Mouse (Mus musculus) adrenal gland, adult 8-10 months (tissue): ENCODE measurements around the gene Stx1b. TPM values are rescaled to one million over a fixed set of nuclear protein-coding genes. Genes with fewer than 3 reads are reported as not detected.

Experiments used
- total RNA-seq, 4 experiments: library from RNA; stranded (reverse); gene quantifications; 2 replicates each; pipeline ENCODE4 v1.2.4; 2022

Stx1b gene
- total RNA-seq, 4 experiments from 2014 or later: 2.9 to 8.5 (median 6.3) TPM

Other genes starting within 250 kb of the Stx1b start
- gene Ccdc189, start 236.0 kb downstream of the Stx1b start, total RNA-seq: 10 to 100 TPM in 2 of 4 experiments, 1 to 10 TPM in 2; 8.8 to 13.0 (median 10.5) TPM
- 10 to 100 TPM; 50.1 to 81.9 (median 70.9) TPM for gene Rnf40, start 235.8 kb downstream of the Stx1b start, total RNA-seq
- 10 to 100 TPM; 16.5 to 28.8 (median 23.3) TPM for gene Zfp629, start 208.8 kb downstream of the Stx1b start, total RNA-seq
- 100 to 1,000 TPM in 2 of 4 experiments, 10 to 100 TPM in 2; 75.9 to 120 (median 98.1) TPM for gene Bcl7c, start 115.6 kb downstream of the Stx1b start, total RNA-seq
- gene Ctf1, start 111.8 kb downstream of the Stx1b start, total RNA-seq: 1 to 10 TPM; 2.2 to 4.5 (median 2.7) TPM
- not detected for gene Ctf2, start 92.4 kb downstream of the Stx1b start, total RNA-seq
- 10 to 100 TPM; 13.5 to 18.6 (median 16.5) TPM for gene Fbxl19, start 80.0 kb downstream of the Stx1b start, total RNA-seq
- gene Orai3, start 54.7 kb downstream of the Stx1b start, total RNA-seq: 10 to 100 TPM; 30.1 to 37.2 (median 35.0) TPM
- gene Setd1a, start 47.9 kb downstream of the Stx1b start, total RNA-seq: 10 to 100 TPM; 39.6 to 54.6 (median 45.7) TPM
- gene Gm49388, start 38.9 kb downstream of the Stx1b start, total RNA-seq: 1 to 10 TPM; 4.2 to 8.9 (median 5.8) TPM
- gene Hsd3b7, start 23.9 kb downstream of the Stx1b start, total RNA-seq: 10 to 100 TPM; 33.8 to 44.9 (median 41.5) TPM
- gene Stx4a, start 255 bp downstream of the Stx1b start, total RNA-seq: 100 to 1,000 TPM in 3 of 4 experiments, 10 to 100 TPM in 1; 84.9 to 143 (median 113) TPM
- gene Zfp646, start 51.7 kb upstream of the Stx1b start, total RNA-seq: 10 to 100 TPM; 34.2 to 46.2 (median 40.2) TPM
- gene Zfp668, start 52.3 kb upstream of the Stx1b start, total RNA-seq: 10 to 100 TPM in 2 of 4 experiments, 1 to 10 TPM in 2; 8.0 to 15.1 (median 9.2) TPM
- 1 to 10 TPM; 1.0 to 2.9 (median 1.6) TPM for gene Prss53, start 66.4 kb upstream of the Stx1b start, total RNA-seq
- gene Gm21974, start 70.9 kb upstream of the Stx1b start, total RNA-seq: under 1 TPM in 1 of 4 experiments, not detected in 3; 0.38 TPM
- 10 to 100 TPM; 69.6 to 94.3 (median 79.1) TPM for gene Vkorc1, start 71.1 kb upstream of the Stx1b start, total RNA-seq
- gene Bckdk, start 79.5 kb upstream of the Stx1b start, total RNA-seq: 100 to 1,000 TPM; 108 to 147 (median 120) TPM
- gene Kat8, start 88.0 kb upstream of the Stx1b start, total RNA-seq: 10 to 100 TPM; 29.0 to 33.4 (median 31.1) TPM
- gene Prss8, start 105.6 kb upstream of the Stx1b start, total RNA-seq: under 1 TPM in 1 of 4 experiments, not detected in 3; 0.16 TPM
- 10 to 100 TPM in 2 of 4 experiments, 1 to 10 TPM in 2; 8.4 to 10.5 (median 9.6) TPM for gene Prss36, start 122.2 kb upstream of the Stx1b start, total RNA-seq
- 100 to 1,000 TPM; 106 to 430 (median 307) TPM for gene Fus, start 142.9 kb upstream of the Stx1b start, total RNA-seq
- gene Pycard, start 169.3 kb upstream of the Stx1b start, total RNA-seq: 1 to 10 TPM; 4.0 to 5.8 (median 4.5) TPM
- gene Trim72, start 179.4 kb upstream of the Stx1b start, total RNA-seq: under 1 TPM in 3 of 4 experiments, not detected in 1; 0.12 to 0.31 (median 0.24) TPM
- 1 to 10 TPM; 5.6 to 6.9 (median 6.4) TPM for gene Itgam, start 238.1 kb upstream of the Stx1b start, total RNA-seq
- gene Gm49368, start 238.1 kb upstream of the Stx1b start, total RNA-seq: under 1 TPM in 1 of 4 experiments, not detected in 3; 0.11 TPM